Mouse (Mus musculus) kidney, adult 2 months (tissue): ENCODE results near the gene Dydc2. TPM values are rescaled to one million over a fixed set of nuclear protein-coding genes. Genes with fewer than 3 reads are reported as not detected.
A peak's percentile ranks its signal among the peaks of the same experiment; 100 is the strongest.
"Not testable (repeated sequence)": the region's sequence is repeated elsewhere in the genome, so short reads cannot be mapped to it uniquely, and the experiment has no call there.

Experiments
- DNase-seq: peaks from one replicate; pipeline ENCODE4 v3.0.0; 2021
- H3K27ac ChIP-seq: fragments of 200-500 bp; 2 replicates; pipeline ENCODE4 v1.5.1; 2012; ENCODE audit warnings: low read depth, low read length, control low read depth, inconsistent platforms; ENCODE audit not compliant: insufficient read depth
- H3K27me3 ChIP-seq: fragments of 200-500 bp; replicated peaks from 2 replicates; pipeline ENCODE4 v1.6.1; 2012; ENCODE audit warnings: mild to moderate bottlenecking, moderate library complexity, low read length, inconsistent platforms; ENCODE audit not compliant: control insufficient read depth, insufficient read depth
- H3K36me3 ChIP-seq: fragments of 200-500 bp; 2 replicates; pipeline ENCODE4 v1.6.1; 2012; ENCODE audit warnings: mild to moderate bottlenecking, moderate library complexity, low read length, inconsistent platforms; ENCODE audit not compliant: control insufficient read depth, insufficient read depth
- H3K4me1 ChIP-seq: fragments of 200-500 bp; 2 replicates; pipeline ENCODE4 v1.6.1; 2011; ENCODE audit warnings: low read length; ENCODE audit not compliant: control insufficient read depth, insufficient read depth
- H3K4me3 ChIP-seq: fragments of 200-500 bp; 2 replicates; pipeline ENCODE4 v1.5.1; 2011; ENCODE audit warnings: mild to moderate bottlenecking, low read depth, low read length, control low read depth; ENCODE audit not compliant: insufficient read depth
- CTCF ChIP-seq: fragments of 200-500 bp; conservative IDR thresholded peaks from 2 replicates; pipeline ENCODE4 v1.5.1; 2011; ENCODE audit warnings: low read depth, mild to moderate bottlenecking, control low read depth, low read length, moderate library complexity, mixed read lengths; ENCODE audit not compliant: insufficient read depth, insufficient read length
- POLR2A ChIP-seq: fragments of 200-500 bp; IDR thresholded peaks from one replicate; pipeline ENCODE4 v1.6.1; 2011; ENCODE audit warnings: low read depth, low read length, control low read depth
- WGBS: fragments of 180-500 bp; shearing (Covaris S2); methylation state at CpG from one replicate; pipeline ENCODE4 v1.1.7; 2018; 5-methylcytosine and 5-hydroxymethylcytosine counted together
- polyA plus RNA-seq: library from polyadenylated mRNA; depleted of rRNA; stranded (reverse); fragments of >200 nt; gene quantifications from 2 replicates; pipeline ENCODE4 v1.2.3, GENCODE M21; 2012

The Dydc2 gene
- polyA plus RNA-seq, 1 experiment: not detected

- H3K27ac ChIP-seq: no peak within 1 kb of the TSS
- no peaks in the 10 kb centered on the region for H3K4me1 ChIP-seq
- DNase-seq: peak; percentile 62
- peak within 1 kb of the TSS; percentile 35; the same call in 1 of the 2 replicates for H3K4me3 ChIP-seq
- no peaks in the 10 kb centered on the region for H3K36me3 ChIP-seq
- no peaks in the 10 kb centered on the region for H3K27me3 ChIP-seq
- TF ChIP-seq CTCF (no peak), POLR2A (no peak)
- 11% methylated on average over 23 of the region's 23 CpGs for WGBS
These were observed 3.4 kb upstream of the Dydc2 start, which contains the start of gene Dydc1 for GRCm38 (mm10) chr14:41072229-41072943. Dydc1 (plus strand) TSS chr14:41072911.

GRCm38 (mm10) chr14:41070343-41070742 is 1.3 kb upstream of the Dydc2 start:
- Histone ChIP-seq H3K27me3 (no peaks in the 10 kb centered on the region), H3K36me3 (no peaks in the 10 kb centered on the region), H3K27ac (no peak overlapping the region), H3K4me1 (no peaks in the 10 kb centered on the region), H3K4me3 (no peak overlapping the region)
- no peak for TF ChIP-seq CTCF
- TF ChIP-seq POLR2A: no peak
- DNase-seq: no peak
- WGBS: 89% methylated on average over 3 of the region's 3 CpGs

- DNase-seq: no peak
- H3K36me3 ChIP-seq: no peaks in the 10 kb centered on the region
- no peak overlapping the region for H3K27ac ChIP-seq
- WGBS: 42% methylated on average over 1 of the region's 1 CpGs
- TF ChIP-seq CTCF (no peak), POLR2A (no peak)
- no peaks in the 10 kb centered on the region for H3K4me1 ChIP-seq
- H3K4me3 ChIP-seq: no peak overlapping the region
- no peaks in the 10 kb centered on the region for H3K27me3 ChIP-seq
These were observed 2.6 kb downstream of the Dydc2 start for GRCm38 (mm10) chr14:41066416-41066815.

GRCm38 (mm10) chr14:41065168-41065567 is 3.8 kb downstream of the Dydc2 start:
- WGBS: 56% methylated on average over 2 of the region's 2 CpGs
- Histone ChIP-seq H3K27ac (no peak overlapping the region), H3K36me3 (no peaks in the 10 kb centered on the region), H3K4me1 (no peaks in the 10 kb centered on the region), H3K27me3 (no peaks in the 10 kb centered on the region), H3K4me3 (no peak overlapping the region)
- TF ChIP-seq CTCF: no peak
- TF ChIP-seq POLR2A: no peak
- DNase-seq: no peak

- H3K36me3 ChIP-seq, H3K27ac ChIP-seq, H3K4me3 ChIP-seq, DNase-seq, H3K27me3 ChIP-seq, H3K4me1 ChIP-seq: not testable (repeated sequence)
- 25% methylated on average over 3 of the region's 4 CpGs for WGBS
These were observed 15.8 kb downstream of the Dydc2 start for GRCm38 (mm10) chr14:41053190-41053589.

GRCm38 (mm10) chr14:41052481-41052880 is 16.5 kb downstream of the Dydc2 start:
- WGBS: 68% methylated on average over 5 of the region's 5 CpGs
- no peak for DNase-seq

GRCm38 (mm10) chr14:41050471-41050870 is 18.5 kb downstream of the Dydc2 start:
- no peaks in the 10 kb centered on the region for H3K4me1 ChIP-seq
- no peaks in the 10 kb centered on the region for H3K27me3 ChIP-seq
- 73% methylated on average over 6 of the region's 6 CpGs for WGBS
- H3K36me3 ChIP-seq: no peaks in the 10 kb centered on the region
- no peak for TF ChIP-seq POLR2A
- no peak for TF ChIP-seq CTCF
- no peak overlapping the region for H3K27ac ChIP-seq
- no peak for DNase-seq
- H3K4me3 ChIP-seq: no peak overlapping the region

More at GRCm38 (mm10) chr14:41052481-41052880, 16.5 kb downstream of the Dydc2 start:
- Histone ChIP-seq H3K27ac (no peak overlapping the region), H3K4me1 (no peaks in the 10 kb centered on the region), H3K27me3 (no peaks in the 10 kb centered on the region), H3K36me3 (no peaks in the 10 kb centered on the region), H3K4me3 (no peak overlapping the region)
- TF ChIP-seq CTCF (no peak), POLR2A (no peak)
